Comparison of ENCODE assay signal across 8 mouse cellular contexts in the genomic region with DNA sequence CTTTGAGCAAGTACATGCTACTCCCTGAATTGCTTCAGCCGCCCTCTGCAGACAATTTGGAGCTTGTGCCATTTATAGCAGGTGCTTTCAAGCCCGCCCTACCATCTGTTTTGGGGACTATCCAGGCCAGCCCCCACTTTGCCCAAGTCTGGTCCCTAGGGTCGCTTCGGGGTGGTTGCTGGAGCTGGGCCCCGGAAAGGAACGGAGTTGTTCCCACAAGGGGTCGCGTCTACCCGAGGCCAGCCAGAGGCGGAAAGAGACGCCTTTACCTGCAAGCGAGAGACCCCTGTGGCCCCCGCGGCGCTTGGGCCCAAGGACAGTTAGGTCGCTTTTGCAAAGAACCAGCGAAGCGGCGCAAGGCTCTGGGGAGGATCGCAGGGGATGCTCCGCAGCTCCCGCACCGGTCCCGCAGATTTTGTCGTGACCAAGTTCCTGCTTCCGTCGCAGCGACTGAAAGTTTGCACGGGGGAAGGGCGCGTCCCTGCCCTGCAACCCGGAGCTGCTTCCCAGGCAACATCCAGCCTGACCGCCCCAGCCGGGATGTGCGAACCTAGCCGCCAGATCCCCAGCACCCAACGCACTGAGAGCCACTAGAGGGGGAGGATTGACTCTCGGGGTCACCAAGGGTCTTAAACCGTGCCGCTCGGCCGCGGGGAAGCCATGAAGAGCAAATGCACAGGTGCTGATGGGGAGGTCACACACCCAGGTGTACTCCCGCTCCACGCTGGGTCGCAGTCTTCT. TPM values are rescaled to one million over a fixed set of nuclear protein-coding genes. Genes with fewer than 3 reads are reported as not detected.
DNase-seq lines count a peak whose midpoint lies in the region; ATAC-seq lines count a peak whose summit lies in the region.

Gene Mansc1, minus strand, starts transcription at position 542 of the 741 bp plus-strand sequence.

- peak within 1 kb of the TSS; percentile 75 for H3K4me2 ChIP-seq in forebrain, embryonic 15.5 days (replicated peaks)

- H3K9ac ChIP-seq in forebrain, embryonic 15.5 days (replicated peaks): peak within 1 kb of the TSS; percentile 47

- peak; percentile 87 for ATAC-seq in activated CD4-positive, CD25-positive, alpha-beta regulatory T cell, adult 4 months
- peak; percentile 74 for ATAC-seq in forebrain, embryonic 15.5 days (replicated peaks)

- WGBS in forebrain, embryonic 15.5 days: under 1% methylated on average over 46 of the region's 46 CpGs
- 1% methylated on average over 46 of the region's 46 CpGs for WGBS in large intestine, adult 2 months

- H3K4me1 ChIP-seq in forebrain, embryonic 15.5 days: peaks cover 14% of the 10 kb centered on the region

- no peaks in the 10 kb centered on the region for H3K36me3 ChIP-seq in forebrain, embryonic 15.5 days

- H3K27ac ChIP-seq in forebrain, embryonic 15.5 days (replicated peaks): no peak within 1 kb of the TSS

- peak within 1 kb of the TSS; percentile 47 for H3K4me3 ChIP-seq in forebrain, embryonic 15.5 days

- peak; percentile 55 for DNase-seq in cerebellum, adult 8-10 months
- peak; percentile 69 for DNase-seq in heart, postnatal 4 days
- DNase-seq in large intestine, adult 2 months (ENCODE audit: low read depth, low spot score): no peak
- peak; percentile 73 for DNase-seq in lung, postnatal 10 days
- peak; percentile 26 for DNase-seq in ovary, postnatal 10 days (ENCODE audit: low spot score)
- DNase-seq in urinary bladder, postnatal 4 days (ENCODE audit: low spot score in 2 of 2): peak; percentile 37 to 69

- H3K27me3 ChIP-seq in forebrain, embryonic 15.5 days: 0 out of 2 replicates have a peak, but pooled peaks cover 3% of the 10 kb centered on the region

- no peaks in the 10 kb centered on the region for H3K9me3 ChIP-seq in forebrain, embryonic 15.5 days

RNA-seq across cellular contexts. Expression of gene Mansc1, which starts in this region (rescaled TPM):
- 1 to 10 TPM; 8.6 to 9.9 TPM for polyA plus RNA-seq in activated CD4-positive, CD25-positive, alpha-beta regulatory T cell, adult 4 months (2017; shearing (Covaris generic))
- polyA plus RNA-seq in forebrain, embryonic 15.5 days (2015; fragmentation: Nextera tagmentation; extraction: Ambion mirVana): 0.75 and 0.79 TPM in 2 replicates
- total RNA-seq in heart, postnatal 4 days (2021): 1 to 10 TPM; 8.4 to 9.7 TPM
- 17.6 TPM in 2 replicates for polyA plus RNA-seq in large intestine, adult 2 months (2012; rRNA removed)

Comparison
In these comparisons a context has a peak if more than half of its experiments do, and no peak if none do; other contexts are left out.
1. Peak in ATAC-seq, H3K4me3 ChIP-seq, H3K9ac ChIP-seq and H3K4me2 ChIP-seq in forebrain, embryonic 15.5 days; RNA of the gene not detected or under 1 TPM.